Mouse (Mus musculus) CH12.LX (cell line): Measurements from ENCODE around the gene Slc15a5.

ENCODE experiments used
- CTCF ChIP-seq, 2 experiments: IDR thresholded peaks in 1 of 2; conservative IDR thresholded peaks in 1 of 2; 2 replicates each; pipeline ENCODE4 v1.5.1; 2011 to 2012; ENCODE audit warnings: low read depth in 2 of 2, low read length in 2 of 2, improper control_type of control experiment in 1 of 2, inconsistent platforms in 1 of 2, mild to moderate bottlenecking in 1 of 2, moderate library complexity in 1 of 2
- JUN ChIP-seq: IDR thresholded peaks from 2 replicates; pipeline ENCODE4 v1.6.1; 2011; ENCODE audit warnings: low read depth, mild to moderate bottlenecking, low read length, improper control_type of control experiment, moderate library complexity; ENCODE audit not compliant: insufficient read depth
- JUND ChIP-seq: conservative IDR thresholded peaks from 2 replicates; pipeline ENCODE4 v1.6.1; 2011; ENCODE audit warnings: low read depth, low read length, improper control_type of control experiment
- POLR2A ChIP-seq: IDR thresholded peaks from 2 replicates; pipeline ENCODE4 v1.6.1; 2011; ENCODE audit warnings: low read depth, mild to moderate bottlenecking, improper control_type of control experiment, low read length
- USF1 ChIP-seq: IDR thresholded peaks from 2 replicates; pipeline ENCODE4 v1.6.1; 2014; ENCODE audit warnings: low read depth, mild to moderate bottlenecking, inconsistent platforms, low read length, improper control_type of control experiment
- ZMIZ1 ChIP-seq: IDR thresholded peaks from 2 replicates; pipeline ENCODE4 v1.6.1; 2012; ENCODE audit warnings: low read depth, mild to moderate bottlenecking, inconsistent platforms, low read length, improper control_type of control experiment

DNA sequence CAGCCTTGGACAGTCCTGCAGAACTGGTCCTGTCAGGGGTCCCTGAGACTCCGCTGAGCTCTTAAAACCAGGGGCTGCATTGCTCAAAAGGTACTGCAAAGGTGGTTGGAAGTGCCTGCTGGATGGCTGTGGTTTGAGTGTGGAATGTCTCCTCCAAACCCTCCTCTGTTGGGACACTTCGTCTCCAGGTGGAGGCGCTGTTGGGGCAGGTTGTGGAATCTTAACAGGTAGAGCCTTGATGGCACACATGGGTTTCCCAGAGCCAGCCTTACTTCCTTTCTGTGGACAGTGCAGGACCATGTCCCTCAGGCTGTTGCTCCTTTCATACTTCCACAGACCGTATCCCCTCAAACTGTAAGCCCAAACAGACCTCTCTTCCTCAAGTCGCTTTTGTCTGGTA lies 36.8 kb downstream of the Slc15a5 start:
- TF ChIP-seq USF1, result no peak
- no peak for TF ChIP-seq ZMIZ1
- no peak for TF ChIP-seq POLR2A
- TF ChIP-seq JUND, result no peak
- no peak for TF ChIP-seq CTCF (conservative IDR thresholded peaks at IDR 0.05 in 1 of 2, IDR thresholded peaks at IDR 0.05 in 1 of 2; ENCODE audit: low read depth in 2 of 2, low read length in 2 of 2)
- TF ChIP-seq JUN, result no peak
